Mouse (Mus musculus): ENCODE measurements at regions not wholly inside any gene's neighbourhood (a gene's known extent, or its start where the extent isn't known, plus 50 kb on each side); places are given as distances from the start of the nearest gene placed in this dataset.
A peak's percentile ranks its signal among the peaks of the same experiment; 100 is the strongest.
"Not testable (repeated sequence)": the region's sequence is repeated elsewhere in the genome, so short reads cannot be mapped to it uniquely, and the experiment has no call there.

- not testable (repeated sequence) for DNase-seq
Observed at GRCm38 (mm10) chr12:18606126-18606525, 91.8 kb downstream of the 5730507C01Rik start.

GRCm38 (mm10) chr12:18609835-18610234 lies 95.5 kb downstream of the 5730507C01Rik start:
- DNase-seq, result peak; percentile 84

- not testable (repeated sequence) for DNase-seq
Observed at GRCm38 (mm10) chr12:18610581-18610980, 96.3 kb downstream of the 5730507C01Rik start.

All from liver (tissue).